ENCODE assay signal across 25 mouse cellular contexts in the genomic region with DNA sequence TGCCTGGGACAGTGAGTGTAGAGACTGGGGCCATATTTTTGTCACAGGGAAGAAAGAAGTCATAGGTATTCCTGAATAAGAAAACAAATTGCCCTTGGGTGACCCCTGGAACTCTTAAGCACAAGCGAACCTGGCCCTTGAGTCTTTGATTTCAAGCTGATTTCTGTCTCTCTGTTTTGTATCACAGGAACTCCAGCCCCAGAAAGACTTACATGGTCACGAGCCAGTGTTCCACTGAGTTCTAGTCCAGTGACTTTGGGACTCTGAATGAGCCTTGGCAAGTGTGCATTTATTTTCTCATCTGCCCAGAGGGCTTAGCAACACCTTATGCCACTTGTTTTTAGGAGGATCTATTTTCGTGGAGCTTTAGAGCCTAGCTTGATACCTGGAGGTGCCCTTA. TPM values are rescaled to one million over a fixed set of nuclear protein-coding genes. Genes with fewer than 3 reads are reported as not detected.
DNase-seq lines count a peak whose midpoint lies in the region; ATAC-seq and TF ChIP-seq lines count a peak whose summit lies in the region.
"Had no signal": no experiment of that assay in that cellular context is flagged by ENCODE, and none has a peak within 500 bp of the region (broad histone marks: within the 10 kb centered on the region; RNA-seq: fewer than 3 reads in every experiment).

No protein-coding gene starts in this region.

- no peak overlapping the region for H3K4me3 ChIP-seq in cerebellum, adult 2 months (replicated peaks; ENCODE audit: insufficient read depth, low read depth, low read length)
- H3K4me3 ChIP-seq in midbrain, embryonic 11.5 days (ENCODE audit: low read depth, low read length): no peak overlapping the region
- no peak overlapping the region for H3K4me3 ChIP-seq in midbrain, embryonic 14.5 days (replicated peaks; ENCODE audit: low read depth, low read length)
- H3K4me3 ChIP-seq: embryonic facial prominence, embryonic 13.5 days; embryonic facial prominence, embryonic 15.5 days; erythroblast, embryonic 14.5 days; forebrain, embryonic 10.5 days; forebrain, embryonic 12.5 days had no signal

- WGBS in cerebellum, adult 2 months: 57% methylated on average over 3 of the region's 3 CpGs
- WGBS in midbrain, embryonic 11.5 days: 70% methylated on average over 3 of the region's 3 CpGs
- WGBS in midbrain, embryonic 14.5 days: 63% methylated on average over 3 of the region's 3 CpGs

- H3K4me1 ChIP-seq in cerebellum, adult 2 months (ENCODE audit: control insufficient read depth, insufficient read depth, low read length): peaks cover 30% of the 10 kb centered on the region
- no peaks in the 10 kb centered on the region for H3K4me1 ChIP-seq in midbrain, embryonic 11.5 days (ENCODE audit: control insufficient read depth, insufficient read depth, low read length)
- H3K4me1 ChIP-seq in midbrain, embryonic 14.5 days (ENCODE audit: control insufficient read depth, insufficient read depth, low read length): no peaks in the 10 kb centered on the region
- H3K4me1 ChIP-seq: embryonic facial prominence, embryonic 13.5 days; embryonic facial prominence, embryonic 15.5 days; forebrain, embryonic 12.5 days had no signal

- peak overlapping the region; percentile 27; the same call in 1 of the 2 replicates for H3K27ac ChIP-seq in cerebellum, adult 2 months (ENCODE audit: insufficient read depth, low read length)
- H3K27ac ChIP-seq in midbrain, embryonic 11.5 days (ENCODE audit: low read depth, low read length): no peak overlapping the region
- no peak overlapping the region for H3K27ac ChIP-seq in midbrain, embryonic 14.5 days (replicated peaks; ENCODE audit: low read depth, low read length)
- H3K27ac ChIP-seq: embryonic facial prominence, embryonic 13.5 days; embryonic facial prominence, embryonic 15.5 days; forebrain, embryonic 10.5 days; forebrain, embryonic 12.5 days had no signal

- ATAC-seq in midbrain, embryonic 11.5 days (ENCODE audit: low FRiP score): no peak
- no peak for ATAC-seq in midbrain, embryonic 14.5 days (ENCODE audit: low FRiP score, low TSS enrichment)
- ATAC-seq: activated CD4-positive, CD25-positive, alpha-beta regulatory T cell, adult 4 months; CD4-positive, CD25-positive, alpha-beta regulatory T cell, adult 4 months; forebrain, embryonic 14.5 days; forebrain, embryonic 16.5 days; Patski had no signal

- TF ChIP-seq POLR2A in cerebellum, adult 2 months (IDR thresholded peaks at IDR 0.05; ENCODE audit: borderline replicate concordance, insufficient read depth, low read length): no peak

- H3K27me3 ChIP-seq in cerebellum, adult 2 months (ENCODE audit: control insufficient read depth, insufficient read depth, low read length): no peaks in the 10 kb centered on the region
- H3K27me3 ChIP-seq in midbrain, embryonic 11.5 days (ENCODE audit: control insufficient read depth, insufficient read depth, low read length): no peaks in the 10 kb centered on the region
- no peaks in the 10 kb centered on the region for H3K27me3 ChIP-seq in midbrain, embryonic 14.5 days (ENCODE audit: control insufficient read depth, insufficient read depth, low read length)
- H3K27me3 ChIP-seq: CH12.LX; embryonic facial prominence, embryonic 13.5 days; embryonic facial prominence, embryonic 15.5 days; forebrain, embryonic 12.5 days; Patski had no signal

- H3K4me2 ChIP-seq in midbrain, embryonic 11.5 days: no peak overlapping the region
- no peak overlapping the region for H3K4me2 ChIP-seq in midbrain, embryonic 14.5 days (ENCODE audit: low read length)
- H3K4me2 ChIP-seq: embryonic facial prominence, embryonic 13.5 days; embryonic facial prominence, embryonic 15.5 days; forebrain, embryonic 12.5 days had no signal

- H3K9me3 ChIP-seq in midbrain, embryonic 11.5 days (ENCODE audit: control insufficient read depth, low read length): no peaks in the 10 kb centered on the region
- H3K9me3 ChIP-seq in midbrain, embryonic 14.5 days (ENCODE audit: control insufficient read depth, low read length): no peaks in the 10 kb centered on the region
- H3K9me3 ChIP-seq: embryonic facial prominence, embryonic 13.5 days; embryonic facial prominence, embryonic 15.5 days; forebrain, embryonic 10.5 days; forebrain, embryonic 12.5 days; G1E had no signal

- no peak for DNase-seq in cerebellum, adult 2 months
- DNase-seq in cerebellum, postnatal 25 days: no peak
- peak; percentile 31 for DNase-seq in heart, adult 11 months
- DNase-seq in heart, adult 18-20 months: no peak
- DNase-seq in midbrain, embryonic 11.5 days (ENCODE audit: low spot score, missing footprints): peak; percentile 75
- no peak for DNase-seq in midbrain, embryonic 14.5 days
- DNase-seq: adrenal gland, adult 8-10 months; adrenal gland, postnatal 14 days; adrenal gland, postnatal 36 days; B cell, adult 2 months; embryo, embryonic 11 days had no signal

- TF ChIP-seq CTCF in cerebellum, adult 2 months (IDR thresholded peaks at IDR 0.05; ENCODE audit: borderline replicate concordance, insufficient read depth, low read depth, low read length): no peak

- no peaks in the 10 kb centered on the region for H3K36me3 ChIP-seq in midbrain, embryonic 11.5 days (ENCODE audit: control insufficient read depth, insufficient read depth, low read length)
- H3K36me3 ChIP-seq in midbrain, embryonic 14.5 days (ENCODE audit: control insufficient read depth, insufficient read depth, low read length): no peaks in the 10 kb centered on the region
- H3K36me3 ChIP-seq: embryonic facial prominence, embryonic 13.5 days; embryonic facial prominence, embryonic 15.5 days; forebrain, embryonic 10.5 days; forebrain, embryonic 12.5 days; G1E had no signal

- no peak overlapping the region for H3K9ac ChIP-seq in midbrain, embryonic 11.5 days (ENCODE audit: low read length)
- no peak overlapping the region for H3K9ac ChIP-seq in midbrain, embryonic 14.5 days (replicated peaks; ENCODE audit: low read length)
- H3K9ac ChIP-seq: embryonic facial prominence, embryonic 13.5 days; embryonic facial prominence, embryonic 15.5 days; forebrain, embryonic 12.5 days had no signal

RNA-seq across cellular contexts. Expression of gene Lipc, which starts 5.7 kb away (rescaled TPM):
- 0.08 TPM in 1 of 2 replicates, not detected in the other for polyA plus RNA-seq in cerebellum, adult 2 months (2012; rRNA removed)
- total RNA-seq in heart, adult 18-20 months (2021): under 1 TPM in 1 of 2 experiments, not detected in 1; 0.15 TPM
- polyA plus RNA-seq in midbrain, embryonic 11.5 days (2014; fragmentation: Nextera tagmentation; extraction: Ambion mirVana): not detected in 2 replicates
- polyA plus RNA-seq in midbrain, embryonic 14.5 days (2014; fragmentation: Nextera tagmentation; extraction: Ambion mirVana): not detected in 2 replicates
- total RNA-seq: adrenal gland, adult 18-20 months had no signal
- polyA plus RNA-seq: CD4-positive, CD25-positive, alpha-beta regulatory T cell, adult 4 months; embryonic facial prominence, embryonic 11.5 days; forebrain, embryonic 10.5 days; forebrain, embryonic 12.5 days; G1E had no signal

Comparison
In these comparisons a context has a peak if more than half of its experiments do, and no peak if none do; other contexts are left out.
1. DNase-seq: peak in heart, adult 11 months (single experiment) and midbrain, embryonic 11.5 days (single experiment); none in cerebellum, adult 2 months (0 of 2), cerebellum, postnatal 25 days (0 of 2), heart, adult 18-20 months (0 of 2) and midbrain, embryonic 14.5 days (single experiment).